Mouse (Mus musculus): ENCODE data around the gene Idh2.

Gene Idh2

GRCm38 (mm10) chr7:80123115-80123514 lies 7.9 kb upstream of the Idh2 start:
- in situ Hi-C loops (cut with MboI, MseI) = no loop called here

- in situ Hi-C loops (cut with MboI, MseI) = no loop called here
Observed at GRCm38 (mm10) chr7:80121083-80121482, 5.9 kb upstream of the Idh2 start.

GRCm38 (mm10) chr7:80119198-80119597 lies 4.0 kb upstream of the Idh2 start:
- in situ Hi-C loops (cut with MboI, MseI) = no loop called here

- in situ Hi-C loops (cut with MboI, MseI) = no loop called here
Observed at GRCm38 (mm10) chr7:80116158-80116557, 966 bp upstream of the Idh2 start.

- in situ Hi-C loops (cut with MboI, MseI) = no loop called here
Observed at GRCm38 (mm10) chr7:80114451-80115223, 555 bp downstream of the Idh2 start.

- in situ Hi-C loops (cut with MboI, MseI) = no loop called here
Observed at GRCm38 (mm10) chr7:80113989-80114388, 1.2 kb downstream of the Idh2 start.

- in situ Hi-C loops (cut with MboI, MseI) = no loop called here
Observed at GRCm38 (mm10) chr7:80111066-80112045, 3.8 kb downstream of the Idh2 start.

GRCm38 (mm10) chr7:80106441-80106840 lies 8.8 kb downstream of the Idh2 start:
- in situ Hi-C loops (cut with MboI, MseI) = no loop called here

- in situ Hi-C loops (cut with MboI, MseI) = no loop called here
Observed at GRCm38 (mm10) chr7:80105637-80106390, 9.4 kb downstream of the Idh2 start.

GRCm38 (mm10) chr7:80103335-80103734 lies 11.9 kb downstream of the Idh2 start:
- in situ Hi-C loops (cut with MboI, MseI) = no loop called here

- in situ Hi-C loops (cut with MboI, MseI) = loop anchor here (5.0 kb wide), 1 partner anchor 76 kb away; the partner anchor contains the start of gene Zfp710
Observed at GRCm38 (mm10) chr7:80098389-80098976, 16.7 kb downstream of the Idh2 start.

GRCm38 (mm10) chr7:80095598-80096309 lies 19.4 kb downstream of the Idh2 start:
- in situ Hi-C loops (cut with MboI, MseI) = loop anchor here (5.0 kb wide), 1 partner anchor 73 kb away; the partner anchor contains the start of gene Zfp710

- in situ Hi-C loops (cut with MboI, MseI) = no loop called here
Observed at GRCm38 (mm10) chr7:80094481-80094880, 20.7 kb downstream of the Idh2 start.

GRCm38 (mm10) chr7:80092351-80093046 lies 22.7 kb downstream of the Idh2 start:
- in situ Hi-C loops (cut with MboI, MseI) = no loop called here

- in situ Hi-C loops (cut with MboI, MseI) = no loop called here
Observed at GRCm38 (mm10) chr7:80091866-80092210, 23.4 kb downstream of the Idh2 start.

GRCm38 (mm10) chr7:80091004-80091865 lies 24.0 kb downstream of the Idh2 start:
- in situ Hi-C loops (cut with MboI, MseI) = no loop called here

- in situ Hi-C loops (cut with MboI, MseI) = no loop called here
Observed at GRCm38 (mm10) chr7:80090191-80091003, 24.8 kb downstream of the Idh2 start.

GRCm38 (mm10) chr7:80088191-80088590 lies 27.0 kb downstream of the Idh2 start:
- in situ Hi-C loops (cut with MboI, MseI) = no loop called here
